Mouse (Mus musculus): Measurements from ENCODE around the gene Tbx3. TPM values are rescaled to one million over a fixed set of nuclear protein-coding genes. Genes with fewer than 3 reads are reported as not detected.

Tbx3 gene
- polyA plus RNA-seq, 1 experiment from 2014 or later, result 16.5 TPM

- 6% methylated on average over 6 of the region's 6 CpGs for WGBS
- ATAC-seq (ENCODE audit: insufficient read depth, low FRiP score), result no peak
These were observed 12.7 kb upstream of the Tbx3 start for GRCm38 (mm10) chr5:119657804-119658203.

DNA sequence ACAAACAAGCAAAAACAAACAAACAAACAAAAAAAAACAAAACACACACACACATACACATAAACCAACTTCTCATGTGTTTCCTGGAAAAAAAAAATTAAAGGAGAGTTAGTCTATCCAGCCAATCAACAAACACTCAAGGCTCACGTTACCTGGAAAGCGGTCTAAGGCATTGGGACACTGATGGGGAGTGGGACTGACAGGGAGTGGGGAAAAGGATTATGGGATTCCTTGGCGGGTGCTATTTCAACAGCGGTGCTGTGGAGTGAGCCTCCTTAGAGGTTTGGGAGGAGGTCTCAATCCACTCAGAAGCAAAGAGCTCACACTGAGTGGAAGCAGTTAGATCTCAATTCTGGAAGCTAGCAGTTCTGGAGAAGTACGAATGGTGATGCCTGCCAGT, 12.1 kb upstream of the Tbx3 start:
- H3K27me3 ChIP-seq (ENCODE audit: control insufficient read depth, insufficient read depth, low read length), result peaks cover 84% of the 10 kb centered on the region
- H3K36me3 ChIP-seq (ENCODE audit: control insufficient read depth, insufficient read depth, low read length), result no peaks in the 10 kb centered on the region
- no peak overlapping the region for H3K9ac ChIP-seq (ENCODE audit: low read length)
- H3K4me1 ChIP-seq (ENCODE audit: control insufficient read depth, insufficient read depth, low read length), result no peaks in the 10 kb centered on the region
- H3K27ac ChIP-seq (ENCODE audit: low read length), result no peak overlapping the region
- ATAC-seq (ENCODE audit: insufficient read depth, low FRiP score), result no peak
- WGBS, result 8% methylated on average over 5 of the region's 5 CpGs
- H3K4me3 ChIP-seq (replicated peaks; ENCODE audit: low read length), result no peak overlapping the region
- H3K9me3 ChIP-seq (replicated peaks; ENCODE audit: control insufficient read depth, low read length), result no peaks in the 10 kb centered on the region
- no peak overlapping the region for H3K4me2 ChIP-seq (ENCODE audit: low read depth, low read length)

More at GRCm38 (mm10) chr5:119657804-119658203, 12.7 kb upstream of the Tbx3 start:
- no peak overlapping the region for H3K4me2 ChIP-seq (ENCODE audit: low read depth, low read length)
- H3K27me3 ChIP-seq (ENCODE audit: control insufficient read depth, insufficient read depth, low read length), result peaks cover 83% of the 10 kb centered on the region
- no peaks in the 10 kb centered on the region for H3K36me3 ChIP-seq (ENCODE audit: control insufficient read depth, insufficient read depth, low read length)
- H3K9me3 ChIP-seq (replicated peaks; ENCODE audit: control insufficient read depth, low read length), result no peaks in the 10 kb centered on the region
- H3K4me1 ChIP-seq (ENCODE audit: control insufficient read depth, insufficient read depth, low read length), result no peaks in the 10 kb centered on the region
- H3K9ac ChIP-seq (ENCODE audit: low read length), result no peak overlapping the region
- no peak overlapping the region for H3K27ac ChIP-seq (ENCODE audit: low read length)
- no peak overlapping the region for H3K4me3 ChIP-seq (replicated peaks; ENCODE audit: low read length)

GRCm38 (mm10) chr5:119659041-119659440, 11.4 kb upstream of the Tbx3 start:
- Histone ChIP-seq H3K4me1 (ENCODE audit: control insufficient read depth, insufficient read depth, low read length) (no peaks in the 10 kb centered on the region), H3K9me3 (replicated peaks; ENCODE audit: control insufficient read depth, low read length) (no peaks in the 10 kb centered on the region), H3K36me3 (ENCODE audit: control insufficient read depth, insufficient read depth, low read length) (no peaks in the 10 kb centered on the region), H3K9ac (ENCODE audit: low read length) (no peak overlapping the region), H3K27ac (ENCODE audit: low read length) (no peak overlapping the region), H3K27me3 (ENCODE audit: control insufficient read depth, insufficient read depth, low read length) (peaks cover 85% of the 10 kb centered on the region), H3K4me3 (replicated peaks; ENCODE audit: low read length) (no peak overlapping the region), H3K4me2 (ENCODE audit: low read depth, low read length) (no peak overlapping the region)
- WGBS, result 6% methylated on average over 3 of the region's 3 CpGs
- no peak for ATAC-seq (ENCODE audit: insufficient read depth, low FRiP score)

DNA sequence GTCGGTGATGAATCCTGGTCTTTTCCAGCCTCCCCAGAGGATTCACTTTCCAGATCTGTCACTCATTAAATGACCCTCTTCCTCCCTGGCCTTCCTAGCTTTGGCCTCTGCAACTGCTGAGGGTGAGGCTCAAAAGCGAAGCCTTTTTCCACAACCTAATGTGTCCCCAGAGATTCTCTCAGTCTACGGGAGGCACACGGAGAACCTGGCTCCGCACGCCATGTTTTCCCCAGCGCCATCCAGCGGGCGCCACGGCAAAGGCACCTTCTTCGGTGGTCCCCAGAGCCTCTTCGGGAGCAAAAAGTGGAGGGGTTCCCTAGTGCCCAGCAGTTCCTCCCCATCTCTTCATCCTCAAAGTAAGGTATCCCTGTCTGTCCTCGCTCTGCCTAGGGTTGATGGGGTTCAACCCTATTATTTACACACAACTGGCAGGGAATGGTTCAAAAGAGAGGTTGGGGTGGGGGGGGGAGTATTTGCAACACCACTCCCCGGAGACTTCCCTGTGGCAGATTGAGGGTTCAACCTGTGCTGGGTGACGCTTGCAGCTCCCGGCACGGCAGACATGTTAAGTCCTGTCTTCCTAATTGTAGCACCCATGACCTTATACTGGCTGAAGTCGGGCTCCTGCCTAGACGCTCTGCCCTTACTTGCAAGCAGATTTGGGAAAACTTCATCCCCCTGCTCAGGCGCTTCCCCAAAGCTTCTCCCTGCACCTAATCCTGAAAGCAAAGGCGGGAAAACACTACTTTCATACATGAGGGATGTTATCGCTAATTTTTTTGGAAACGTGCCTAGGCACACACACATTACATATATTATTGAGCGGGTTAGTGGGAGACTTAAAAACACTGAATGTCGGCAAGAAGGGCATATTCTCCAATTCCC, 9.7 kb upstream of the Tbx3 start:
- H3K27me3 ChIP-seq (ENCODE audit: control insufficient read depth, insufficient read depth, low read length), result peaks cover 86% of the 10 kb centered on the region
- H3K36me3 ChIP-seq (ENCODE audit: control insufficient read depth, insufficient read depth, low read length), result no peaks in the 10 kb centered on the region
- no peaks in the 10 kb centered on the region for H3K9me3 ChIP-seq (replicated peaks; ENCODE audit: control insufficient read depth, low read length)
- 4% methylated on average over 25 of the region's 25 CpGs for WGBS
- no peak overlapping the region for H3K4me2 ChIP-seq (ENCODE audit: low read depth, low read length)
- H3K27ac ChIP-seq (ENCODE audit: low read length), result no peak overlapping the region
- H3K9ac ChIP-seq (ENCODE audit: low read length), result no peak overlapping the region
- H3K4me1 ChIP-seq (ENCODE audit: control insufficient read depth, insufficient read depth, low read length), result no peaks in the 10 kb centered on the region
- no peak for ATAC-seq (ENCODE audit: insufficient read depth, low FRiP score)
- H3K4me3 ChIP-seq (replicated peaks; ENCODE audit: low read length), result no peak overlapping the region

GRCm38 (mm10) chr5:119661474-119661873, 9.0 kb upstream of the Tbx3 start:
- no peak for ATAC-seq (ENCODE audit: insufficient read depth, low FRiP score)
- no peak overlapping the region for H3K27ac ChIP-seq (ENCODE audit: low read length)
- no peak overlapping the region for H3K9ac ChIP-seq (ENCODE audit: low read length)
- no peak overlapping the region for H3K4me3 ChIP-seq (replicated peaks; ENCODE audit: low read length)
- no peaks in the 10 kb centered on the region for H3K4me1 ChIP-seq (ENCODE audit: control insufficient read depth, insufficient read depth, low read length)
- no peak overlapping the region for H3K4me2 ChIP-seq (ENCODE audit: low read depth, low read length)
- H3K9me3 ChIP-seq (replicated peaks; ENCODE audit: control insufficient read depth, low read length), result no peaks in the 10 kb centered on the region
- H3K27me3 ChIP-seq (ENCODE audit: control insufficient read depth, insufficient read depth, low read length), result peaks cover 87% of the 10 kb centered on the region
- H3K36me3 ChIP-seq (ENCODE audit: control insufficient read depth, insufficient read depth, low read length), result no peaks in the 10 kb centered on the region
- WGBS, result 7% methylated on average over 11 of the region's 11 CpGs

DNA sequence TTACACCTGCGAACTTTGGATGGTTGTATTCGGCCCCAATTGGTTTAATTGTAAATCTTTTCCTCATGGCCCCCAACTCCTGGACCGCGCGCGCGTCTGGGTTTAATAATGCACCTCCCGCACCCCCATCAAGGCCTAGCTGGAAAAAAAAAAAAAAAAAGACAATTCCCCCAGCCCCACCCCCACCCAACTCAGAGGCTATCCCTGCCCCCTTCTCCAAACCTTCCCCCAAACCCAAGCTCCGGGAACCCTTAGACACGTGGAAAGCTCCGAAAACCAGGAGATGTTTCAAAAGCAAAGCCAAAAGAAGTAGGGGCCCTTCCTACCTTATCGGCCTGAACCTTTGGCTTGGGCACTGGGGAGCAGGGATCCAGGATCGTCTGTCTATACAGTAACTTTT, 8.1 kb upstream of the Tbx3 start:
- Histone ChIP-seq H3K9me3 (replicated peaks; ENCODE audit: control insufficient read depth, low read length) (no peaks in the 10 kb centered on the region), H3K4me3 (replicated peaks; ENCODE audit: low read length) (no peak overlapping the region), H3K9ac (ENCODE audit: low read length) (no peak overlapping the region), H3K27ac (ENCODE audit: low read length) (no peak overlapping the region), H3K36me3 (ENCODE audit: control insufficient read depth, insufficient read depth, low read length) (no peaks in the 10 kb centered on the region), H3K4me2 (ENCODE audit: low read depth, low read length) (no peak overlapping the region), H3K27me3 (ENCODE audit: control insufficient read depth, insufficient read depth, low read length) (peaks cover 87% of the 10 kb centered on the region), H3K4me1 (ENCODE audit: control insufficient read depth, insufficient read depth, low read length) (no peaks in the 10 kb centered on the region)
- ATAC-seq (ENCODE audit: insufficient read depth, low FRiP score), result no peak
- 4% methylated on average over 13 of the region's 13 CpGs for WGBS

GRCm38 (mm10) chr5:119662731-119663130, 7.7 kb upstream of the Tbx3 start:
- ATAC-seq (ENCODE audit: insufficient read depth, low FRiP score), result no peak
- H3K9me3 ChIP-seq (replicated peaks; ENCODE audit: control insufficient read depth, low read length), result no peaks in the 10 kb centered on the region
- no peak overlapping the region for H3K9ac ChIP-seq (ENCODE audit: low read length)
- peaks cover 87% of the 10 kb centered on the region for H3K27me3 ChIP-seq (ENCODE audit: control insufficient read depth, insufficient read depth, low read length)
- H3K36me3 ChIP-seq (ENCODE audit: control insufficient read depth, insufficient read depth, low read length), result no peaks in the 10 kb centered on the region
- H3K4me3 ChIP-seq (replicated peaks; ENCODE audit: low read length), result no peak overlapping the region
- no peaks in the 10 kb centered on the region for H3K4me1 ChIP-seq (ENCODE audit: control insufficient read depth, insufficient read depth, low read length)
- 11% methylated on average over 12 of the region's 12 CpGs for WGBS
- no peak overlapping the region for H3K4me2 ChIP-seq (ENCODE audit: low read depth, low read length)
- H3K27ac ChIP-seq (ENCODE audit: low read length), result no peak overlapping the region

GRCm38 (mm10) chr5:119663241-119663640, 7.2 kb upstream of the Tbx3 start:
- Histone ChIP-seq H3K4me3 (replicated peaks; ENCODE audit: low read length) (no peak overlapping the region), H3K4me2 (ENCODE audit: low read depth, low read length) (no peak overlapping the region), H3K27ac (ENCODE audit: low read length) (no peak overlapping the region), H3K27me3 (ENCODE audit: control insufficient read depth, insufficient read depth, low read length) (peaks cover 87% of the 10 kb centered on the region), H3K36me3 (ENCODE audit: control insufficient read depth, insufficient read depth, low read length) (no peaks in the 10 kb centered on the region), H3K4me1 (ENCODE audit: control insufficient read depth, insufficient read depth, low read length) (no peaks in the 10 kb centered on the region), H3K9ac (ENCODE audit: low read length) (no peak overlapping the region), H3K9me3 (replicated peaks; ENCODE audit: control insufficient read depth, low read length) (no peaks in the 10 kb centered on the region)
- no peak for ATAC-seq (ENCODE audit: insufficient read depth, low FRiP score)
- 7% methylated on average over 15 of the region's 15 CpGs for WGBS

- Histone ChIP-seq H3K4me1 (ENCODE audit: control insufficient read depth, insufficient read depth, low read length) (no peaks in the 10 kb centered on the region), H3K4me2 (ENCODE audit: low read depth, low read length) (no peak overlapping the region), H3K9ac (ENCODE audit: low read length) (no peak overlapping the region), H3K36me3 (ENCODE audit: control insufficient read depth, insufficient read depth, low read length) (no peaks in the 10 kb centered on the region), H3K27me3 (ENCODE audit: control insufficient read depth, insufficient read depth, low read length) (peaks cover 87% of the 10 kb centered on the region), H3K27ac (ENCODE audit: low read length) (no peak overlapping the region), H3K9me3 (replicated peaks; ENCODE audit: control insufficient read depth, low read length) (no peaks in the 10 kb centered on the region), H3K4me3 (replicated peaks; ENCODE audit: low read length) (no peak overlapping the region)
- no peak for ATAC-seq (ENCODE audit: insufficient read depth, low FRiP score)
- 30% methylated on average over 5 of the region's 5 CpGs for WGBS
These were observed 6.7 kb upstream of the Tbx3 start for GRCm38 (mm10) chr5:119663747-119664146.

Measured in stomach, embryonic 16.5 days (tissue).